Mouse (Mus musculus): ENCODE results near the gene Il1r1. TPM values are rescaled to one million over a fixed set of nuclear protein-coding genes. Genes with fewer than 3 reads are reported as not detected.

Il1r1 gene
- polyA plus RNA-seq, 1 experiment: 3.4 TPM

DNA sequence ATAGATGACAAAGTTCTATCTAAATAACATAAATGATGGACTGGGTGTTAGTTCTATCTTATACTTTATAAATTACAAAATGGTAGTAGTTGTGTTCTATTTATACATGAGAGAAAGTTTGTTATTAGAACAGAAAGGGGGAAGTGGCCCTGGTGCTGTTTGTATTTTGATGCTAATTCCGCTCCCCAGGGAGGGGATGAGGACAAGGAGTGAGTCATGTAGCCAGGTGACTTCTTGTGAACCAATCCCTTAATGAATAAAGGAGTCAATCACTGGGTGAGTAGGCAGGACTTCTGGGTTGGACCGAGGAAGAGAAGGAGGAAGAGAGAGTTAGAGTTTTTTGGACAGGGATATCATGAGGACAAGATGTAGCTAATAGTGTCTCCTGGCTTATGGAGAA is 81.2 kb downstream of the Il1r1 start:
- H3K27ac ChIP-seq (ENCODE audit: insufficient read depth, low read depth, low read length): no peak overlapping the region
- no peak overlapping the region for H3K4me3 ChIP-seq (ENCODE audit: insufficient read depth, low read depth, low read length)
- H3K36me3 ChIP-seq (ENCODE audit: control insufficient read depth, insufficient read depth, low read length): no peaks in the 10 kb centered on the region
- DNase-seq: no peak
- TF ChIP-seq POLR2A (IDR thresholded peaks at IDR 0.05; ENCODE audit: low read depth, low read length): no peak
- no peak for TF ChIP-seq CTCF (conservative IDR thresholded peaks at IDR 0.05; ENCODE audit: insufficient read depth, insufficient read length, low read depth, low read length)
- no peaks in the 10 kb centered on the region for H3K27me3 ChIP-seq (replicated peaks; ENCODE audit: control insufficient read depth, insufficient read depth, low read length)
- 85% methylated on average over 2 of the region's 2 CpGs for WGBS
- H3K4me1 ChIP-seq (ENCODE audit: control insufficient read depth, insufficient read depth, low read length): no peaks in the 10 kb centered on the region

DNA sequence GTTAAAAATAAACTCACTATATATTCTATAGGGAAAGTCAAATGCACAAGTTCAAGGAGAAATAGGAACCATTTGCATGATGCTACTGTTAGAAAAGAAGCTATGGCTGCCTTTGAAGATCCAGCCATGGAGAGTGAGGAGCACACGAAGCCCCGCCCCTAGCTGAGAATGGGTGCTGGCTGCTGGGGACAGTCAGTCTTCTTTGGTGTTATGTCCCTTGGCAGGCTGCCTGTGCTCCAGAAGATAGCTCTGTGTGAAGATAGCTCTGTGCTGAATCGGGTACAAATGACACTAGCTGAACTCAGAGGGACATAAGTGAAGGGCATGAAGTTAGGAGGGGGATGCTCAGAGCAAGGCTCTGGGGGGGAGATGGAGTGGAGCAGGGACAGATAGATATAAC is 86.2 kb downstream of the Il1r1 start:
- H3K4me3 ChIP-seq (ENCODE audit: insufficient read depth, low read depth, low read length): no peak overlapping the region
- no peak for TF ChIP-seq POLR2A (IDR thresholded peaks at IDR 0.05; ENCODE audit: low read depth, low read length)
- TF ChIP-seq CTCF (conservative IDR thresholded peaks at IDR 0.05; ENCODE audit: insufficient read depth, insufficient read length, low read depth, low read length): no peak
- no peak overlapping the region for H3K27ac ChIP-seq (ENCODE audit: insufficient read depth, low read depth, low read length)
- H3K36me3 ChIP-seq (ENCODE audit: control insufficient read depth, insufficient read depth, low read length): no peaks in the 10 kb centered on the region
- no peaks in the 10 kb centered on the region for H3K27me3 ChIP-seq (replicated peaks; ENCODE audit: control insufficient read depth, insufficient read depth, low read length)
- DNase-seq: no peak
- no peaks in the 10 kb centered on the region for H3K4me1 ChIP-seq (ENCODE audit: control insufficient read depth, insufficient read depth, low read length)
- 89% methylated on average over 3 of the region's 3 CpGs for WGBS

DNA sequence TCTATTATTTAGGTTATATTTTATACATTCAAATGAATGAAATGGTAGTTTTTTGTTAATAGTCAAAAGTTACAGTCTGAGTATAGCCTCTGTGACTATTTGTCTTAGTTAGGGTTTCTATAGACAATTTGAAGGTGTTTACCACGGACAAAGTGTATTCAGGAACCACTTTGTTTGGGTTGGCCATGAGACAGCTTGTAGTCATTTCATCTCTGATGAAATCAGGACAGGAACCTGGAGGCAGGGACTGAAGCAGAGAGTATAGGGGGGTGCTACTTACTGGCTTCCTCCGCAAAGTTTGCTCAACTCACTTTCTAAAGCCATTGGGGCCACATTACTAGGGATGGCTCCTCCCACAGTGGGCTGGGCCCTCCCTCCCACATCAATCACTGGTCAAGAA is 86.7 kb downstream of the Il1r1 start:
- H3K27ac ChIP-seq (ENCODE audit: insufficient read depth, low read depth, low read length): no peak overlapping the region
- WGBS: 73% methylated on average over 2 of the region's 2 CpGs
- DNase-seq: no peak
- H3K4me3 ChIP-seq (ENCODE audit: insufficient read depth, low read depth, low read length): no peak overlapping the region
- no peaks in the 10 kb centered on the region for H3K36me3 ChIP-seq (ENCODE audit: control insufficient read depth, insufficient read depth, low read length)
- no peaks in the 10 kb centered on the region for H3K4me1 ChIP-seq (ENCODE audit: control insufficient read depth, insufficient read depth, low read length)
- TF ChIP-seq CTCF (conservative IDR thresholded peaks at IDR 0.05; ENCODE audit: insufficient read depth, insufficient read length, low read depth, low read length) (no peak), POLR2A (IDR thresholded peaks at IDR 0.05; ENCODE audit: low read depth, low read length) (no peak)
- no peaks in the 10 kb centered on the region for H3K27me3 ChIP-seq (replicated peaks; ENCODE audit: control insufficient read depth, insufficient read depth, low read length)

DNA sequence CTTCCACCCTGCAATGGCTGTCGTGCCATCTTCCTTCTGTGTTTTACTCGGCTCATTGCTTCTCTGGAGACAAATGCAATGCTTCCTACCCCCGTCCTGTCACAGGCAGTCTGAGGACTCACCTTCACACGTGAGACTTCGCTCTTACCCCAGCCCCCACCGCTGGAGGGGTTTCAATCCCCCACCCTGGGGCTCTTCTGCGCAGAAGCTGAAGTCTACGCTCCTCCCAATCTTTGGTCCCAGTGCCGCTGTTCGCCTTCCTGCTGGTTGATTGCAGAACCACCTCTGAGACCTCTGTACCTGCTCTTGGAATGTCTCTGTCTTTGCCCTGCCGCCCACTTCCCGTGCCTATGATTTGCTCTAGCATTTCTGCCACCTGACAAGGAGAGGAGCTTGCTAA is 89.1 kb downstream of the Il1r1 start:
- no peak overlapping the region for H3K4me3 ChIP-seq (ENCODE audit: insufficient read depth, low read depth, low read length)
- no peaks in the 10 kb centered on the region for H3K36me3 ChIP-seq (ENCODE audit: control insufficient read depth, insufficient read depth, low read length)
- H3K27me3 ChIP-seq (replicated peaks; ENCODE audit: control insufficient read depth, insufficient read depth, low read length): no peaks in the 10 kb centered on the region
- WGBS: 80% methylated on average over 12 of the region's 12 CpGs
- no peak overlapping the region for H3K27ac ChIP-seq (ENCODE audit: insufficient read depth, low read depth, low read length)
- no peaks in the 10 kb centered on the region for H3K4me1 ChIP-seq (ENCODE audit: control insufficient read depth, insufficient read depth, low read length)
- no peak for DNase-seq
- TF ChIP-seq CTCF (conservative IDR thresholded peaks at IDR 0.05; ENCODE audit: insufficient read depth, insufficient read length, low read depth, low read length) (no peak), POLR2A (IDR thresholded peaks at IDR 0.05; ENCODE audit: low read depth, low read length) (no peak)

DNA sequence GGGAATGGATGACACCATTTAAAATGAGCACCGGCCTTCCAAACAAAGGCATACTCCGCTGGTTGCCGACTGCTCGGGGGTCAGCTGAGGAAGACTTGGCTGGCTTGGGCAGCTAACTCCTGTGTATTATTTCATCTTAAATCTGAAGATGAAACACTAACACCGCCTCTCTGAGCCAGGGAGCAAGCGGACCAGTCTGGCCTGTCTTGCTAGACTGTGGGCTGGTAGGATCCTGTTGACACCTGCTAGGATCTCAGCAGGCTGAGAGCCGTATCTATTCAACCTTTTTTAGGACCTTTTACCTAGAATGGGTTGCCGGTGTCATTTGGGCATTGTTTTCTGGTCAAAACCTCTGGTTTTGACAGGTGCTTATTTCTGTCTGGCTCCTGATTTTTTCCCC is 92.8 kb downstream of the Il1r1 start:
- 71% methylated on average over 8 of the region's 8 CpGs for WGBS
- no peak for DNase-seq
- Histone ChIP-seq H3K4me1 (ENCODE audit: control insufficient read depth, insufficient read depth, low read length) (no peaks in the 10 kb centered on the region), H3K27ac (ENCODE audit: insufficient read depth, low read depth, low read length) (no peak overlapping the region), H3K36me3 (ENCODE audit: control insufficient read depth, insufficient read depth, low read length) (no peaks in the 10 kb centered on the region), H3K4me3 (ENCODE audit: insufficient read depth, low read depth, low read length) (no peak overlapping the region), H3K27me3 (replicated peaks; ENCODE audit: control insufficient read depth, insufficient read depth, low read length) (no peaks in the 10 kb centered on the region)
- no peak for TF ChIP-seq POLR2A (IDR thresholded peaks at IDR 0.05; ENCODE audit: low read depth, low read length)
- TF ChIP-seq CTCF (conservative IDR thresholded peaks at IDR 0.05; ENCODE audit: insufficient read depth, insufficient read length, low read depth, low read length): no peak

DNA sequence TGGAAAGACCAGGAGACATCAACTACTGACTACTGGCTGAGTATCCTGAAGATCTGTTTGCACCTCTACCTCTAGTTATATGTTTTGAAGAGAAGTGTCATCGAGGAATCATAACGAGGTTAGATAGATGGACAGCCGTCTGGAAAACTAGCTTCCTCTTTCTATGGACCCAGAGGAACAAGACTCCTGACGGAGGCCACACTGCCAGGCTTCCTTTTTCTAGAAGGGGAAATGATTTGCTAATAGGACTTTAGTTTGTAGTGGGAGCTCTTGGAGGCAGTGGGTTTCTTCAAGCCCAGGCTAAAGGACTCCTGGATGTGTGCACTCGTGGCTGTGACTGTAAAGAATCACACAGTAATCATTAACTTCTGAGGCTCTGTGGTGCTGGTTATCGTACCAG is 96.9 kb downstream of the Il1r1 start:
- no peaks in the 10 kb centered on the region for H3K36me3 ChIP-seq (ENCODE audit: control insufficient read depth, insufficient read depth, low read length)
- no peaks in the 10 kb centered on the region; the same call in none of the 2 replicates for H3K27me3 ChIP-seq (replicated peaks; ENCODE audit: control insufficient read depth, insufficient read depth, low read length)
- no peak for DNase-seq
- WGBS: 80% methylated on average over 6 of the region's 6 CpGs
- TF ChIP-seq POLR2A (IDR thresholded peaks at IDR 0.05; ENCODE audit: low read depth, low read length) (no peak), CTCF (conservative IDR thresholded peaks at IDR 0.05; ENCODE audit: insufficient read depth, insufficient read length, low read depth, low read length) (no peak)
- no peaks in the 10 kb centered on the region for H3K4me1 ChIP-seq (ENCODE audit: control insufficient read depth, insufficient read depth, low read length)
- no peak overlapping the region for H3K4me3 ChIP-seq (ENCODE audit: insufficient read depth, low read depth, low read length)
- H3K27ac ChIP-seq (ENCODE audit: insufficient read depth, low read depth, low read length): no peak overlapping the region

DNA sequence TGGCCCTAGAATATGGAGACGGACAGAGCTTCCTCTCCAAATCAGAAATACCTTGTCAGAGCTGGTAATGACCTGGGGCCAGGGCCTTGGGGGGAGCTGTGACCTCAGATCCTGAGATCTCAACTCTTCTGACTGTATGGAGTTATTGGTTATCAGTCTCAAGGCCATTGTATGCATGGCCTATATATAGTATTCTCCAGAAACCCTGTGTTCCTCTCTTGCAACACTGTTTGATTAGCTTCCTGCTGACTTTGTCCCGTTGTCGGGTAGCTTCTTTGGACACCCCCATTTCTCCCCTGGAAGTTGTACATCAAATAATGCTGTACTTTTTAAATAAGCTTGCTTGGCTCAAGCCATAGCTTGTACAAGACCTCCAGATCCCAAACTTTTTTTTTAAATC is 97.7 kb downstream of the Il1r1 start:
- Histone ChIP-seq H3K4me3 (ENCODE audit: insufficient read depth, low read depth, low read length) (no peak overlapping the region), H3K4me1 (ENCODE audit: control insufficient read depth, insufficient read depth, low read length) (no peaks in the 10 kb centered on the region), H3K27ac (ENCODE audit: insufficient read depth, low read depth, low read length) (no peak overlapping the region), H3K36me3 (ENCODE audit: control insufficient read depth, insufficient read depth, low read length) (no peaks in the 10 kb centered on the region), H3K27me3 (replicated peaks; ENCODE audit: control insufficient read depth, insufficient read depth, low read length) (no peaks in the 10 kb centered on the region; the same call in none of the 2 replicates)
- TF ChIP-seq CTCF (conservative IDR thresholded peaks at IDR 0.05; ENCODE audit: insufficient read depth, insufficient read length, low read depth, low read length) (no peak), POLR2A (IDR thresholded peaks at IDR 0.05; ENCODE audit: low read depth, low read length) (no peak)
- 84% methylated on average over 3 of the region's 3 CpGs for WGBS
- DNase-seq: no peak

DNA sequence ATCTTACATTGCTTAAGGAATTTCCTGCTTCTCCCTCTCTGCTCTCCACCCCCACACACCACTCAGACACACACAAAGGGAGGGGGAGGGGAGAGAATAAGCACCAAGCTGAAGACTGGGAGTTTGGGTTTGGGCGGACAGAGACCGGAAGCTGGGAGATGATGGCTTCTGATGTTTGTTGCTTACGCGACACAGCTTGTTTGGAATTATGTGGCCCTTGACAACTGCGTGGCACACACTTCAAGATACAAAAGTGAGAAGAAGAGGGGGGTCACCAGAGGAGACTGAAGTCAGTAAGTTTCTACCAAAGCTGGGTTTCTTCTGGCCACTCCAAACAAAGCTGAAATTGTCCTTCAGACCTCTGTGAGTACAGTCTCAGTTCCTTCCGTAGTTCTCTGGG is 99.6 kb downstream of the Il1r1 start, which contains the start of gene Il1rl2:
TSS of gene Il1rl2 (plus strand) at position 154 of the 400 bp plus-strand sequence.
- TF ChIP-seq CTCF (conservative IDR thresholded peaks at IDR 0.05; ENCODE audit: insufficient read depth, insufficient read length, low read depth, low read length) (no peak), POLR2A (IDR thresholded peaks at IDR 0.05; ENCODE audit: low read depth, low read length) (no peak)
- peak; percentile 26 for DNase-seq
- no peaks in the 10 kb centered on the region for H3K36me3 ChIP-seq (ENCODE audit: control insufficient read depth, insufficient read depth, low read length)
- no peaks in the 10 kb centered on the region for H3K4me1 ChIP-seq (ENCODE audit: control insufficient read depth, insufficient read depth, low read length)
- H3K4me3 ChIP-seq (ENCODE audit: insufficient read depth, low read depth, low read length): peak within 1 kb of the TSS; percentile 60
- H3K27me3 ChIP-seq (replicated peaks; ENCODE audit: control insufficient read depth, insufficient read depth, low read length): no peaks in the 10 kb centered on the region; the same call in none of the 2 replicates
- H3K27ac ChIP-seq (ENCODE audit: insufficient read depth, low read depth, low read length): 0 out of 2 replicates have a peak within 1 kb of the TSS, but pooled peaks have one; percentile 33
- 26% methylated on average over 6 of the region's 6 CpGs for WGBS
